Mouse (Mus musculus): ENCODE measurements at regions not wholly inside any gene's neighbourhood (a gene's known extent, or its start where the extent isn't known, plus 50 kb on each side); places are given as distances from the start of the nearest gene placed in this dataset.

DNA sequence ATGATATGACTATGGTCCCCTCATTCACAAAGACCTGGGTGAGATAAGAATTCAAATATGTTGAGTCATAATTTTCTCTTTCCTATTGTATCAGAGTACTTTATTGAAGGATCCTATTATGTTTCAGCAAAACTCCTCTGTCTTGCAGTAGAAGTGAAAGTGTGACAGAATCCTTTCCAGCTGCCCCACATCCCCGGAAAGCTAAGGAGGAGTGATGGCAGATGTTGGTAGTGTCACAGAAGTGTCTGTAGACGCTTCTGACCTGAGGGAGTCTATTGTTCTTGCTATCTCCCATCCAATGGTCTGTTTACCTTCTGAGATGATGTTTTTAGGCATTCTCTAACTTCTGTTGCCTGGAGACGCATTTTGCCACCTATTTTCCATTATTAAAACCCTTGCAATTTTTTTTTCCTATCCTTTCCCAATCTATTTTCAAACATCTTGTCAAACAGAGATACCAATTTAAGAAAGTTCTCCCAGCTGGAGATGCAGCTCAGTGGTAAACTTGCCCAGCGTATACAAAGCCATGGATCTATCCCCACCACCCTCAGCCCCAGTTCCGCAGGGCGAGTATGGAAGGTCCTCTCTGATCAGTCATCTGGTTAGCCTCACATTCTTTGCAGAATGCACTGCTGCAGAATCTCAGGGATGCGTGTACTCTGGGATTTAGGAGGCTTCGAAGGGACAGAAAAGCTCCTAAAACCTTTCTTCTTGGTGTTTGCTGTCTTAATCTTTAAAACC, 84.1 kb upstream of the Rgs4 start:
- POLR2A ChIA-PET: no interaction called here
- no peak for DNase-seq (ENCODE audit: low read depth, low spot score)
- CTCF ChIA-PET: interaction anchor here (1.4 kb wide), 1 partner anchor 23 kb away, joined by 3 read pairs; no protein-coding TSS in a partner anchor
- in situ Hi-C loops (cut with MboI; ENCODE audit: low pct_unique_long_range_greater_than_20kb): no loop called here
- ATAC-seq: no peak
- H3K27me3 ChIP-seq: no peaks in the 10 kb centered on the region
- no peak for TF ChIP-seq CTCF (IDR thresholded peaks at IDR 0.05)

DNA sequence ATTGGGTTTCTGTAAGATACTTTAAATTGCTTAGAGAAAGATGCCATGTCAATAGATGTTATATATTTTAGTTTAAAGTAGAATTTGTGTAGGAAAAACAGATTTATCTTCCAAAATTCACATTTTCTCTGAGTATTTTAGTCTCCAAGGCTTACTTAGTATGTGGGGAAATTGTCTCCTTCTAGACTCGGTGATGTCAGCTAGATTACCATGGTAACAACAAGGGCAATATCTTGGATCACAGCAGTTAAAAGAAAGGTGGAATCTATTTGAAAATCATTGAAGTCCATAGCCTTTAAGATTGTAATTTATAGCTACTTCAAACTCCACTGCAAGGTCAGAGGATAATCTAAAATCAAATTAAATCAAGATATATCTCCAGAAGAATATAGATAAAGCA, 83.2 kb upstream of the Rgs4 start:
- POLR2A ChIA-PET: no interaction called here
- no peak for TF ChIP-seq CTCF (IDR thresholded peaks at IDR 0.05)
- in situ Hi-C loops (cut with MboI; ENCODE audit: low pct_unique_long_range_greater_than_20kb): no loop called here
- ATAC-seq: no peak
- H3K27me3 ChIP-seq: no peaks in the 10 kb centered on the region
- CTCF ChIA-PET: no interaction called here
- DNase-seq (ENCODE audit: low read depth, low spot score): no peak

DNA sequence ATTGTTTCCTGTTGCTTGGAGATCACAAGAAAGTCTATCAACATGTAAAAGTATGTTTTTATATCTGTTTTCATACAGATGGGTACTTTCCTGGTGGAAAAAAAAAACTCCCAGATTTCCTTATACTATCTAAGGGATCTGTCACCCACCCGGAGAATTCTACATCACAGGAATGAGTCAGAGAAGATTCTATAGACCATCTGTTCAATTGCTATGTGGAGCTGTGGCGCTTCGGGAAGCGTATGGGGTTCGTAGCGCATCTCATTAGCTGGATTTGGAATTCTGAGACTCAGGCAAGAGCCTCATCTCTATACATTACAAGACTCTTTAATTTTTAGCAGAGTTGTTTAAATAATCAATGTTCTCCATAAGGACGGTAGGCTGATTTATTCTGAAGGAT, 74.6 kb upstream of the Rgs4 start:
- no peaks in the 10 kb centered on the region for H3K27me3 ChIP-seq
- DNase-seq (ENCODE audit: low read depth, low spot score): no peak
- CTCF ChIA-PET: interaction anchor here (0.9 to 1.5 kb wide), 3 partner anchors 16 to 147 kb away, joined by 3 read pairs; no protein-coding TSS in a partner anchor
- in situ Hi-C loops (cut with MboI; ENCODE audit: low pct_unique_long_range_greater_than_20kb): no loop called here
- POLR2A ChIA-PET: no interaction called here
- ATAC-seq: no peak
- TF ChIP-seq CTCF (IDR thresholded peaks at IDR 0.05): no peak

DNA sequence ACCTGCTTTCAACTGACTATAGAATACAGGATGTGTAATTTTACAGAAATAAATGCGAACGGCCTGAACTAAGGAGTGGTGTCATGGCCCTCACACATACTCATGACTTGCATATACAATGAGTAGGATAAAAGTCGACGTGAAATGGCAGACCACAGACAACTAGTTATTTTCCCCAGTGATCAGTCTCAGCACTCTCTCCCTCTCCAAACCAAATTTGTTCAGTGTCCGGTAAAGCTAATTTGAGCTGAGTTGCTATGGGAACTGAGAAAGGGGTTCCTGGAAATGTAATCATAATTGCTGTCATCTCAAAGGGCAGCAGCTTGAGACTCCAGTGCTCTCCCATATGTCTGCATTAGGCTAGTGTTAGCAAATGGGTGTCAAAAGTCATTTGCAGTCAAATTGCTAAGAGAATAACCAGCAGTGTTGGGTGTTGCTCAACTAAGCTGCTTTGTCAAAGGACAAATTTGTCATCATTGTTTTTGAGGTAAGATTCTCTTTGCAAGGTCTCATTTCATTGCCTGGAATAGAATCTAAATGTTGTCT, 72.0 kb upstream of the Rgs4 start:
- ChIA-PET CTCF (interaction anchor here (1.3 kb wide), 1 partner anchor 126 kb away, joined by 3 read pairs; no protein-coding TSS in a partner anchor), POLR2A (interaction anchor here (1.4 kb wide), 1 partner anchor 72 kb away, joined by 4 read pairs; the partner anchor contains the start of gene Rgs4)
- ATAC-seq (no peak), DNase-seq (ENCODE audit: low read depth, low spot score) (no peak)
- TF ChIP-seq CTCF (IDR thresholded peaks at IDR 0.05): no peak
- in situ Hi-C loops (cut with MboI; ENCODE audit: low pct_unique_long_range_greater_than_20kb): no loop called here
- no peaks in the 10 kb centered on the region for H3K27me3 ChIP-seq

DNA sequence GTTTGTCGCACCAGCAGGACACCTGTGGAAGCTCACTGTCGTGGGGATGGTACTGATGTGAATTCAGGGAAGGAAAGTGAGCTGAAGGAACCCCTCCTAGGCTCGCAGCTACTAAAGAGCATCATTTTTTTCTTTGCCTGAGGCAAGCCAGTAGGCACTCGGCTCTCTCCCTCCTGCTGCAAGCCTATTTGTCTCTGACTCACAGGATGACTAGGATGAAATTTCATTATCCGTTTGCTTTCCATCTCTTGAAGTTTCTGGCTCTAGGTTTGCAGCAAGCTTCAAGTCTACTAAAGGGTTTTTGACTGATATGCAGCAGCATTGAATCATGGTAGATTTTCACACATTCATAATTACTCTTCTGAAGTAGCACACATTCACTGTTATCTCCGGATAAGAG, 69.5 kb upstream of the Rgs4 start:
- no peak for DNase-seq (ENCODE audit: low read depth, low spot score)
- CTCF ChIA-PET: interaction anchor here (1.1 kb wide), 1 partner anchor 142 kb away, joined by 3 read pairs; no protein-coding TSS in a partner anchor

DNA sequence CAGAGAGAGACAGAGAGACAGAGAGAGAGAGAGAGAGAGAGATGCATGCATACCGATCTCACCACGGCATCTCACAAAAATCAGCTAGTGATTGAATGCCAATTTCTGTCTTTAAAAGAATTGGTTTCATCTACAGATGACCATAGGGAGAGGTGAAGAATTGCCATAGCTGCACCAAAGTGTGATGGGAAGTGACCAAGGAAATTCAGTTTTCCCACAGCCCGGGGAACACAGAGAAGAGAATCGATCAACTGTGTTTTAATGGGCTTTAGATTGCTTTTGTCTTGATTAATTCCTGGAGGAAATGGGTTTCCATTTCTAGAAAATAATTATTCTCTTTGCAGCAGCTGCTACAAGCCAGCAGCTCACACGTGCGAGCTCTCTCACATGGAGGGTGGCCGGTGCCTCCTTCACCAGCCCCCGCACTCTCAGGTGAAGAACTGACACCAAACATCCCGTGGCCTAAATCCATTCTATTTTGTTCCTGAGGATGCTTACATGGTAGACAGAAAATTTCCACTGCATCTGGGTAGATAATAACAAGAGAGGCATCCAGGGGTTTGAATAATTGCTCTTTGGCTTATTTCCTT, 65.2 kb upstream of the Rgs4 start:
- H3K27me3 ChIP-seq: no peaks in the 10 kb centered on the region
- in situ Hi-C loops (cut with MboI; ENCODE audit: low pct_unique_long_range_greater_than_20kb): no loop called here
- ATAC-seq: no peak
- ChIA-PET CTCF (no interaction called here), POLR2A (no interaction called here)
- no peak for DNase-seq (ENCODE audit: low read depth, low spot score)
- TF ChIP-seq CTCF (IDR thresholded peaks at IDR 0.05): no peak

More for the DNA sequence above, 69.5 kb upstream of the Rgs4 start:
- in situ Hi-C loops (cut with MboI; ENCODE audit: low pct_unique_long_range_greater_than_20kb): no loop called here
- TF ChIP-seq CTCF (IDR thresholded peaks at IDR 0.05): no peak
- ATAC-seq: no peak
- POLR2A ChIA-PET: no interaction called here
- no peaks in the 10 kb centered on the region for H3K27me3 ChIP-seq

DNA sequence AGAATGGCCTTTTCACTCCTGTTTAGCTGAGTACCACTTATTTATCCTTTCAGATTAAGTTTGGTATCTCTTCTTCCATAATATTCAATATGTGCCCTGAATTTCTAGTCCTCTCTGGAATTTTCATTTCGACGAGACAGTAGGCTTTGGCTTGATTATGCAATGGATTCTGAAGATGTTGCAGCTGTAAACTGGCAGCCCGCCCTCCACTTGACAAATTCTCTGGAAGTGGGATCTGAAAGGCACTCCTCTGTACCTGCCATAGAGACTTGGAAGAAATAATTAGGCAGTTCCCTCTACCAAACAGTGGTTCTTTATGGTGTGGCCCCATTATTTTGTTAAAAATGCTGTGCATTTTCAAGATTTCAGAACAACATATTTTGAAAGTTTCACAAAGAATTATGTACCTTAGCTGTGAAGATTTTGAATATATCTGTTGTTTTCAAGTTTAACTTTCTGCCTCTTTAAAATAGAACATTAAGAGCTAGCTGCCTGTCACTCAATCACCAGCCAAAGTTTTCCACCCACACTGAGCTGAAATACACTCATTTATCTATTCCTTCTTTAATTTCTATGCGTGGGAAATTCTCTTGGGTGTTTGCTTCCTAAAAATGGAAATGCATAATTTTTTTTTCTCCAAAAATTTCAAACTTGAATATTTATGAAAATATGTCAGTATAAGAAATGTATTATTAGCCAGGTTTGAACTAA, 56.1 kb upstream of the Rgs4 start:
- POLR2A ChIA-PET: no interaction called here
- no peaks in the 10 kb centered on the region for H3K27me3 ChIP-seq
- TF ChIP-seq CTCF (IDR thresholded peaks at IDR 0.05): no peak
- DNase-seq (ENCODE audit: low read depth, low spot score) (no peak), ATAC-seq (no peak)
- CTCF ChIA-PET: no interaction called here
- in situ Hi-C loops (cut with MboI; ENCODE audit: low pct_unique_long_range_greater_than_20kb): no loop called here

DNA sequence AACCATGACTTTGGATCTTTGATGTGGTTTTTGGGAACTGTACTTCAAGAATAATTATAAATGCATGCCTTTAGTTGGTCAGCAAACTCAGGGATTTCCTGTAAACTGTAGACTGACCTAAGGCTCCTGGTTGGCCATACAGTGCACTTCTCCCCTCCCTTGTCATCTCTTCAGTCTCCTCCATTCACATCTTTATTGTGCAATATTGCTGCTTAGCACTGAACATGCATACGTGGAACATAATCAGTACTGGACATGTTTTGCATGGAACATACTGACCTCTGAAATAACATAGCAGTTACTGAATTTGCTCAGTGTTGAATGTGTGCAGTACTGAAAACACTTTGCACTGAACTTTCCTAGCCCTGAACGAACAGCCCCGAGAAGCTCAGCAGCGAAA, 55.4 kb upstream of the Rgs4 start:
- DNase-seq (ENCODE audit: low read depth, low spot score) (no peak), ATAC-seq (no peak)
- in situ Hi-C loops (cut with MboI; ENCODE audit: low pct_unique_long_range_greater_than_20kb): no loop called here
- H3K27me3 ChIP-seq: no peaks in the 10 kb centered on the region
- no peak for TF ChIP-seq CTCF (IDR thresholded peaks at IDR 0.05)
- CTCF ChIA-PET: no interaction called here
- POLR2A ChIA-PET: no interaction called here

DNA sequence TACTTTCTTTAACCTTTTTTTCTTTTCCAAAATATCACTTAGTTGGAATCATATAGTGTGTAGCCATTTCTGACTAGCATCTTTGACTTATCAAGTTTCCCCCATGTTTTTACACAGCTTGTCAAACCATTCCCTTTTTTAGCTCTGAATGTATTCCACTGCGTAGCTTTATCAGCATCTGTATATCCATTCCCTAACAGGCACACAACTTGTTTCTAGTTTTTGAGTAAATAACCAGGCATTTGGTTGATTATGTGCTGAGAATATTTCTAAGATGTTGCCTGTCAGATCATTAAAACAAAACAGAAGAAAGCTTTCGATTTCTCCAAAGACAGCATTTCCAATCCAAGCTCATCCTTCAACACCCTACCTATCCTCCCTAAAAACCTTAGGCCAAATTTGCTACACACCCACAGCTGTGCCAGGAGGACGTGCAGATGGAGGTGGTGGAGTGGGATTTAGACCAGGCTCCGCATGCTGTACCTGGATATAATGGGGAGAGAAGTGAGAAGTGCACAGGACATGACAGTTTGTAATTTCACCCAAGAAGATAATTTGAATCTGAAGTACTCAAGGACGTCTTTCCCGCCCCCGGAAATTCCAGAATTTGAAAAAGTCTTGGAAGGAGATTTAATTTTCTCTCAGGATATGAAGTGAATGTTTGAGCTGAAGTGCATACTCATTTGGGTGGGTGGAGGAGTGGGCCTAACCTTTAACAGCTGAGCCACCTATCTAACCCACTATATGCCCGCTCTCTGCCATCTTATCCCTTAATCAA, 54.8 kb upstream of the Rgs4 start:
- in situ Hi-C loops (cut with MboI; ENCODE audit: low pct_unique_long_range_greater_than_20kb): no loop called here
- TF ChIP-seq CTCF (IDR thresholded peaks at IDR 0.05): no peak
- ATAC-seq: no peak

More for the DNA sequence above, 54.8 kb upstream of the Rgs4 start:
- H3K27me3 ChIP-seq: no peaks in the 10 kb centered on the region
- POLR2A ChIA-PET: no interaction called here
- no peak for DNase-seq (ENCODE audit: low read depth, low spot score)
- CTCF ChIA-PET: no interaction called here

Measured in Patski (cell line).